Mouse (Mus musculus) intestine, embryonic 15.5 days (tissue): Measurements from ENCODE around the gene Tcf7. TPM values are rescaled to one million over a fixed set of nuclear protein-coding genes. Genes with fewer than 3 reads are reported as not detected.

Source experiments
- polyA plus RNA-seq: library from polyadenylated mRNA; unstranded; fragments of >200 nt; fragmentation: Nextera tagmentation; extraction: Ambion mirVana; gene quantifications from 2 replicates; pipeline ENCODE4 v1.2.1, GENCODE M21; 2015

The Tcf7 gene
- polyA plus RNA-seq, 1 experiment from 2014 or later: 8.2 TPM

Other genes with a start within 250 kb of the Tcf7 start
- 64.8 and 69.3 TPM in 2 replicates for gene Ppp2ca, start 184.3 kb downstream of the Tcf7 start, polyA plus RNA-seq
- gene Olfr1373, start 137.5 kb downstream of the Tcf7 start, polyA plus RNA-seq: not detected in 2 replicates
- gene Olfr1371, start 69.0 kb downstream of the Tcf7 start, polyA plus RNA-seq: not detected in 2 replicates
- 720 and 848 TPM in 2 replicates for gene Skp1a, start 51.0 kb downstream of the Tcf7 start, polyA plus RNA-seq
- gene Vdac1, start 77.8 kb upstream of the Tcf7 start, polyA plus RNA-seq: 287 and 295 TPM in 2 replicates
- gene 9530068E07Rik, start 113.4 kb upstream of the Tcf7 start, polyA plus RNA-seq: 159 and 166 TPM in 2 replicates